Mouse (Mus musculus) midbrain, embryonic 14.5 days (tissue): ENCODE data around the gene Pnpla1. TPM values are rescaled to one million over a fixed set of nuclear protein-coding genes. Genes with fewer than 3 reads are reported as not detected.
A peak's percentile ranks its signal among the peaks of the same experiment; 100 is the strongest.
"Not testable (repeated sequence)": the region's sequence is repeated elsewhere in the genome, so short reads cannot be mapped to it uniquely, and the experiment has no call there.

Experiments used
- ATAC-seq: fragments of 200-750 bp; cut with Nextera tagmentation; 2 replicates; pipeline ENCODE4 v1.8.0; 2017; ENCODE audit warnings: moderate number of reproducible peaks, moderate library complexity; ENCODE audit not compliant: low FRiP score, low TSS enrichment
- DNase-seq: peaks from one replicate; pipeline ENCODE4 v3.0.0-alpha.2; 2015
- H3K27ac ChIP-seq: fragments of 300-500 bp; sonication (generic); replicated peaks from 2 replicates; pipeline ENCODE4 v1.5.1; 2014; ENCODE audit warnings: mild to moderate bottlenecking, low read depth, low read length, moderate library complexity
- H3K27me3 ChIP-seq: fragments of 300-500 bp; sonication (generic); 2 replicates; pipeline ENCODE4 v1.6.1; 2014; ENCODE audit warnings: low read length, control low read depth, mixed read lengths; ENCODE audit not compliant: control insufficient read depth, insufficient read depth
- H3K36me3 ChIP-seq: fragments of 300-500 bp; sonication (generic); 2 replicates; pipeline ENCODE4 v1.6.1; 2014; ENCODE audit warnings: low read length, control low read depth; ENCODE audit not compliant: control insufficient read depth, insufficient read depth
- H3K4me1 ChIP-seq: fragments of 300-500 bp; sonication (generic); 2 replicates; pipeline ENCODE4 v1.6.1; 2014; ENCODE audit warnings: mild to moderate bottlenecking, antibody characterized with exemption, low read length, control low read depth; ENCODE audit not compliant: control insufficient read depth, insufficient read depth
- H3K4me2 ChIP-seq: fragments of 300-500 bp; sonication (generic); 2 replicates; pipeline ENCODE4 v1.6.1; 2014; ENCODE audit warnings: mild to moderate bottlenecking, low read length, moderate library complexity
- H3K4me3 ChIP-seq: fragments of 300-500 bp; sonication (generic); replicated peaks from 2 replicates; pipeline ENCODE4 v1.5.1; 2014; ENCODE audit warnings: low read depth, low read length
- H3K9ac ChIP-seq: fragments of 300-500 bp; sonication (generic); replicated peaks from 2 replicates; pipeline ENCODE4 v1.6.1; 2014; ENCODE audit warnings: mild to moderate bottlenecking, low read length, moderate library complexity
- H3K9me3 ChIP-seq: fragments of 300-500 bp; sonication (generic); 2 replicates; pipeline ENCODE4 v1.6.1; 2016; ENCODE audit warnings: low read length, control low read depth, mixed read lengths; ENCODE audit not compliant: control insufficient read depth
- WGBS: fragments of 180-500 bp; shearing (Covaris S2); extraction: QIAGEN DNeasy Blood & Tissue Kit; methylation state at CpG from one replicate; pipeline ENCODE4 v1.1.7; 2014; 5-methylcytosine and 5-hydroxymethylcytosine counted together
- polyA plus RNA-seq: library from polyadenylated mRNA; unstranded; fragments of >200 nt; fragmentation: Nextera tagmentation; extraction: Ambion mirVana; gene quantifications from 2 replicates; pipeline ENCODE4 v1.2.1, GENCODE M21; 2014

Gene Pnpla1
- polyA plus RNA-seq, 1 experiment from 2014 or later, result not detected

DNA sequence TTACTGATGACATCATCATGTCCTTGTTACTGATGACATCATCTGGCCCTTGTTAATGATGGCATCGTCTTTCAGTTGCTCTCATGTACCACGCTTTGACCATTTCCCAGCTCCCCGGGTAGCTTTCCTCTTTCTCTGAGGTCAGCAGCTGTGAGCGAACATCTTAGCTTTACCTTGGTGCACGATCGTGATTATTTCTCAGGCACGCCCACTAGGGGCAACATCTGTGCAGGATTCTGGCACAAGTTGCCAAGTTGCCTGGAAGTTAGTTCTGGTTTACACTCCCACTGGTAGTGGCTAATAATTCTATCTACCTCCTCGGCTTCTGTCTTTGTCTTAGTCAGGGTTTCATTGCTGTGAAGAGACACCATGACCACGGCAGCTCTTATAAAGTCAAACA is 26.2 kb upstream of the Pnpla1 start:
- no peaks in the 10 kb centered on the region for H3K27me3 ChIP-seq
- no peak overlapping the region for H3K27ac ChIP-seq
- WGBS, result 91% methylated on average over 9 of the region's 9 CpGs
- H3K4me3 ChIP-seq, result no peak overlapping the region
- H3K4me2 ChIP-seq, result no peak overlapping the region
- H3K9ac ChIP-seq, result no peak overlapping the region
- H3K36me3 ChIP-seq, result peaks cover 79% of the 10 kb centered on the region
- peak; percentile 28 for DNase-seq
- H3K9me3 ChIP-seq, result no peaks in the 10 kb centered on the region
- no peaks in the 10 kb centered on the region for H3K4me1 ChIP-seq
- no peak for ATAC-seq

DNA sequence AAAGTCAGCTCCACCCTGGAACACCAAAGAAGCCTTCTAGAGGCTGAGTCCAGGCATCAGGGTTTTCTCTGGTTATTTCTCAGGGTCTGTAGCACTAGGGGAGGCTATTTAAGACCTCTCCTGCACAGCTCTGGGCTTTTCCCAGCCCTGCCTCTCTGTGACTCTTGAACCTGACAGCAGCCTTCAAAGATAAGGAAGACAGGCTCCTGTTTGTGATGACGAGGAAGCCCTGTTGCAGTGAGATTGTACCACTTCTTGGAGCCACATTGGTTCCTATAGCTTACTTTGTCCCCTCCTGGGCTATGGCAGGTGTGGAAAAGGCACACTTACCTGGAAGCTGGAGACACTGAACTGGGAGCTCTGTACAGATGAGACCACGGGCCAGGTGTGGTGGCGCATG is 25.3 kb upstream of the Pnpla1 start:
- H3K27me3 ChIP-seq, result no peaks in the 10 kb centered on the region
- H3K9me3 ChIP-seq, result no peaks in the 10 kb centered on the region
- no peaks in the 10 kb centered on the region for H3K4me1 ChIP-seq
- no peak overlapping the region for H3K9ac ChIP-seq
- DNase-seq, result no peak
- over 99% methylated on average over 3 of the region's 3 CpGs for WGBS
- no peak overlapping the region for H3K4me3 ChIP-seq
- H3K36me3 ChIP-seq, result peaks cover 83% of the 10 kb centered on the region
- ATAC-seq, result no peak
- no peak overlapping the region for H3K4me2 ChIP-seq
- no peak overlapping the region for H3K27ac ChIP-seq

DNA sequence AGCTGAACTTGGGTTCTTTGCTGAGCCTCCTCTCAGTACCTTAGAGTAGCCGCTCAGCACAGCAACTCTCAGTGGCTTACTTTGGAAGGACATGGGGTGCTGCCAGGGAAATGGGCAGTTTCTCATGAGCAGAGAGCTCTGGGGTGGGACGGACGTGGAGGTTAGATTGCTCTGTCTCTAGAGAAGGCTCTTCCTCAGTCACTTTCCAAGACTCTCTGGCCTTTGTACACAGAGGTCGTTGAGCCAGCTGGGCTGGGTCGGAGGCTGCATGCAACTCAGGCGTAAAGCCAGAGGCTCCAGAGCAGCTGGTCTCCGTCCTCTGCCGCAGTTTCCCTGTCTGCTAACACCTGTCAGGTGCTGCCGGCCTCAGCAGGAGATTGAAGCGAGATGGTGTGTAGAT is 23.5 kb upstream of the Pnpla1 start:
- no peak overlapping the region for H3K4me3 ChIP-seq
- no peak overlapping the region for H3K9ac ChIP-seq
- H3K27me3 ChIP-seq, result no peaks in the 10 kb centered on the region
- no peaks in the 10 kb centered on the region for H3K9me3 ChIP-seq
- H3K27ac ChIP-seq, result no peak overlapping the region
- H3K4me1 ChIP-seq, result no peaks in the 10 kb centered on the region
- 91% methylated on average over 10 of the region's 10 CpGs for WGBS
- DNase-seq (no peak), ATAC-seq (no peak)
- peaks cover 80% of the 10 kb centered on the region for H3K36me3 ChIP-seq
- no peak overlapping the region for H3K4me2 ChIP-seq

DNA sequence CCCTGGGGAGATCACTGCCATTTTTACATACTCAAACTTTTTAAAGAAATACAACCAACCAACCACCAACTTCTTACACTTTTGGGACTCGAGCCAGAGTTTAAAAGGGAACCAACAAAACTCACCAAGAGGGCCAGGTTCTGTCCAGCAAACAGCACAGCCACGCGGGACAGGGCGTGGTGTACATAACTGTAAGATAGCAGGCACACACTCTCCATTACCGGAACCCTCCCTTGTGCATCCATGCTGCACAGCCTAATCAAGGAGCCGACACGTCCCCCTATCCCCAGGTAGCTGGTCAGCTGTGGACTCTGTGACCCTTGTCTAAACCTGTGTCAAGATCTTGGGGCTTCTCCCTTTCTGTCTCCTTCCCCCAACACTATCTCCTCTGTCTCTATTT is 20.4 kb upstream of the Pnpla1 start:
- no peak for DNase-seq
- Histone ChIP-seq H3K27me3 (no peaks in the 10 kb centered on the region), H3K27ac (no peak overlapping the region), H3K4me2 (no peak overlapping the region), H3K4me1 (no peaks in the 10 kb centered on the region), H3K4me3 (no peak overlapping the region), H3K9ac (no peak overlapping the region), H3K36me3 (peaks cover 53% of the 10 kb centered on the region), H3K9me3 (no peaks in the 10 kb centered on the region; the same call in 1 of the 2 replicates)
- 96% methylated on average over 7 of the region's 7 CpGs for WGBS
- no peak for ATAC-seq

DNA sequence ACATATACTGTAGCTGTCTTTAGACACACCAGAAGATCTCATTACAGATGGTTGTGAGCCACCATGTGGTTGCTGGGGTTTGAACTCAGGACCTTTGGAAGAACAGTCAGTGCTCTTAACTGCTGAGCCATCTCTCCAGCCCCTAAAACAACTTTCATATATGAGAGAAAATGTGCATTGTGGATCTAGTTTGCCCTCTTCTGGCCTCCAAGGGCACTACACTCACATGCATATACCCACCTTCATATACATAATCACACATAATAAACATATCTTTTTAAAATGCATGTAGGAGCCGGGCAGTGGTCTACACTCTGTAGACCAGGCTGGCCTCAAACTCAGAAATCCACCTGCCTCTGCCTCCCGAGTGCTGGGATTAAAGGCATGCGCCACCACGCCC is 16.3 kb upstream of the Pnpla1 start:
- ATAC-seq, result not testable (repeated sequence)

DNA sequence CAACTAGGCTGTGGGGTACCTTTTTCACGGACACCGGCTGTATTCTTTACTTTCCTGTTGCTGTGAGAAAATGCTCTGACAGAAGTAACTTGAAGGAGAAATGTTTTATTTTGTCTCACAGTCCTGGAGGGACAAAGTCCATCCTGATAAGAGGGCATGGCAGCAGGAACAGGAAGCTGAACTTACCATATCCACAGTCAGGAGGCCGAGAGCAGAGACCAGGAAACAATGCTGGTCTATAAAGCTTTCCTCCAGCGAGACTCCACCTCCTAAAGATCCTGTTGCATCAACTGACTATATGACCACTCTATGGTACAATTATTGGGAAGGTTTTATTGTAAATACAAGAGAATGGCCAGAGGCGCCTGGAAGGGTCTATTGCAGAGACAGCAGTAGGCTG is 14.5 kb upstream of the Pnpla1 start:
- Histone ChIP-seq H3K27ac (no peak overlapping the region), H3K4me1 (no peaks in the 10 kb centered on the region), H3K4me2 (no peak overlapping the region), H3K27me3 (no peaks in the 10 kb centered on the region), H3K9me3 (no peaks in the 10 kb centered on the region; the same call in 1 of the 2 replicates), H3K36me3 (peaks cover 10% of the 10 kb centered on the region), H3K4me3 (no peak overlapping the region), H3K9ac (no peak overlapping the region)
- no peak for ATAC-seq
- WGBS, result 86% methylated on average over 5 of the region's 5 CpGs
- DNase-seq, result no peak

More for the DNA sequence above, 16.3 kb upstream of the Pnpla1 start:
- H3K27me3 ChIP-seq, H3K4me1 ChIP-seq, H3K9me3 ChIP-seq, H3K4me2 ChIP-seq, DNase-seq, H3K9ac ChIP-seq, H3K27ac ChIP-seq, H3K4me3 ChIP-seq: not testable (repeated sequence)
- peaks cover 26% of the 10 kb centered on the region for H3K36me3 ChIP-seq
- 98% methylated on average over 4 of the region's 4 CpGs for WGBS

DNA sequence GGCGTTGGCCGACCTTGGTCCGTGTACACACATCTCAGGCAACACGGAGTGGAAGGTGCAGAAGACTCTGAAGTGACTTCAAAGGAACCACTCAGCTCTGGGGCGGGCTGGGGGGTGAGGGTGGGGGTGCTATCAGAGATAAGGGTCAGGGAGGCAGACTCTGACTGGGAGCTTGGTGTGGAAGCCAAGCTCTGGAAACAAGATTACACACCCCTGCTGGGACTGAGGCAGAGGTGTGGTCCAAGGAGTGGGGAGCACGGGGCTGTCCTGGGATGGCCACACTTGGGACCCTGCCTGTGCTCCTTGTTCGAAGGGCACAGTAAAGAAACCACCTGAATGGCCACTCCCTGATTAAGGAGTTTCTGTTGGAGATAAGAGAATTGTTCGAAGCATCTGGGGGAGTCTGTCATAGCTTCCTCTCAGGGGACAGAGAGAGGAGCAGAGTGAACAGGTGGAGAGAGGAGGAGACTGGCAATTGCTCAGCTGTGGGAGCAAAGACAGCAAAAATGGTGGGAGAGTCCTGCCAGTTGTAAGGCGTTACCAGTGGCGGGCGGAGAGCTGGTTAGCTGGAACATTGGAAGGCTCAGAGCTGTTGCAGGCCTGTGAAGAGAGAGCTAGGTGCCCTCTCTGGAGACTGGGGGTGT is 11.1 kb upstream of the Pnpla1 start:
- WGBS, result 69% methylated on average over 11 of the region's 11 CpGs
- Histone ChIP-seq H3K4me1 (no peaks in the 10 kb centered on the region), H3K27me3 (no peaks in the 10 kb centered on the region), H3K9ac (no peak overlapping the region), H3K9me3 (no peaks in the 10 kb centered on the region), H3K4me2 (no peak overlapping the region), H3K27ac (no peak overlapping the region), H3K36me3 (no peaks in the 10 kb centered on the region), H3K4me3 (no peak overlapping the region)
- ATAC-seq (no peak), DNase-seq (no peak)

DNA sequence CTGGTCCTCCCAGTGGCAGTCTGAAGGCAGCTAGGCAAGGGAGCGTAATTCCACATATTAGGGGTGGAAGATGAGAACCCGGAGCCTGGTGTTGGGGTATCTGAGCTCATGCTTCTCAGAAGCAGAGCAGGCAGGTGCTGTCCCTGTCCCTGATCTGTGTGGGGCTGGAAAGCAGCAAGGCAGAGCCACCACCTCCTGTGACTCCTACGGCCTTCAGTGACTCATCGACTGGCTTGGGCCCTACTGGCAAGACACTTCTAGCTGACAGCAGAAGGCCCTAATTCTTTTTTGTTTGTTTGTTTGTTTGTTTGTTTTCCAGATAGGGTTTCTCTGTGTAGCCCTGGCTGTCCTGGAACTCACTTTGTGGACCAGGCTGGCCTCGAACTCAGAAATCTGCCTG is 7.7 kb upstream of the Pnpla1 start:
- DNase-seq, result no peak
- WGBS, result 94% methylated on average over 5 of the region's 5 CpGs
- no peak overlapping the region for H3K27ac ChIP-seq
- no peaks in the 10 kb centered on the region for H3K9me3 ChIP-seq
- no peak for ATAC-seq
- H3K9ac ChIP-seq, result no peak overlapping the region
- no peak overlapping the region for H3K4me3 ChIP-seq
- H3K27me3 ChIP-seq, result no peaks in the 10 kb centered on the region
- H3K36me3 ChIP-seq, result no peaks in the 10 kb centered on the region
- H3K4me1 ChIP-seq, result no peaks in the 10 kb centered on the region
- H3K4me2 ChIP-seq, result no peak overlapping the region

DNA sequence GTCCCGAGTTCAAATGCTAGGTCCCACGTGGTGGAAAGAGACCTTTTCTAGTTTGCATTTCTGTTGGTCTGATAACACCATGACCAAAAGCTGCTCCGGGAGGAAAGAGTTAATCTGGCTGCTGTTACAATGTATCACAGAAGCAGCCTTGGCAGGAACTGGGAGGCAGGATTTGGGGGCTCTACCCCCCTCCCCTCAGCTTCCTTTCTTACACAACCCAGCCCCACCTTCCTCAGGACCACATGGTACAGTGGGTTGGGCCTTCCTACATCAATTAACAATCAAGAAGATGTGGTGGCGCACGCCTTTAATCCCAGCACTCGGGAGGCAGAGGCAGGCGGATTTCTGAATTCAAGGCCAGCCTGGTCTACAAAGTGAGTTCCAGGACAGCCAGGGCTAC is 3.8 kb upstream of the Pnpla1 start:
- Histone ChIP-seq H3K27me3 (no peaks in the 10 kb centered on the region), H3K27ac (no peak overlapping the region), H3K4me1 (no peaks in the 10 kb centered on the region), H3K36me3 (no peaks in the 10 kb centered on the region), H3K9ac (no peak overlapping the region), H3K4me2 (no peak overlapping the region), H3K4me3 (no peak overlapping the region), H3K9me3 (peaks cover 4% of the 10 kb centered on the region; the same call in 1 of the 2 replicates)
- DNase-seq (no peak), ATAC-seq (no peak)
- 84% methylated on average over 7 of the region's 7 CpGs for WGBS
